Mouse (Mus musculus) cortical plate, adult 2 months (tissue): ENCODE measurements at regions not wholly inside any gene's neighbourhood (a gene's known extent, or its start where the extent isn't known, plus 50 kb on each side); places are given as distances from the start of the nearest gene placed in this dataset.

Source experiments
- CTCF ChIP-seq: fragments of 200-500 bp; IDR thresholded peaks from 2 replicates; pipeline ENCODE4 v1.5.1; 2011; ENCODE audit warnings: mild to moderate bottlenecking, control low read depth, low read length; ENCODE audit not compliant: insufficient read depth; ENCODE audit errors: extremely low read depth
- POLR2A ChIP-seq: fragments of 200-500 bp; IDR thresholded peaks from 2 replicates; pipeline ENCODE4 v1.6.1; 2011; ENCODE audit warnings: mild to moderate bottlenecking, low read length, control low read depth; ENCODE audit not compliant: insufficient read depth; ENCODE audit errors: extremely low read depth

DNA sequence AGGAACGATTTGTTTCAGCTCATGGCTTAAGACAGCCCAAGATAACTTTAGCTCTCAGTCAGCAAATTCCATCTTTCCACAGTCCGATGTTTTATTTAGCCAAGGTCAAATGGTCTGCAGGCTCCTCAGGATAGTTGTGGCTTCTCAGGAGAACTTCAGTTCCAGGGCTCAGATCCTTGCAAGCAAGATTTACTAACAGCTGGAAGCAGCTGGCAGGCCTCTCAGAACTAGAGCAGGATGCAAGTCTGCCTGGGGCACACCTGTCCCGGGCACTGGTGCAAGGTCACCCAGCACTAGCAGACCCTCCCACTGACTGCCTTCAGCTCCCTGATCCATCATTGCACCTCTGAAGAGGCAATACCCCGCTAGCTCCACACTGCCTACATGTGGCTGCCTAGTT, 227.8 kb downstream of the Prex1 start:
- TF ChIP-seq CTCF = no peak
- no peak for TF ChIP-seq POLR2A
